Mouse (Mus musculus) right cerebral cortex, postnatal 4 days (tissue): ENCODE measurements around the gene A4galt.
A peak's percentile ranks its signal among the peaks of the same experiment; 100 is the strongest.

ENCODE experiments used
- DNase-seq: peaks from one replicate; pipeline ENCODE4 v3.0.0-alpha.2; 2022

A4galt gene

GRCm38 (mm10) chr15:83265269-83265668 lies 13.7 kb upstream of the A4galt start:
- DNase-seq: no peak

DNA sequence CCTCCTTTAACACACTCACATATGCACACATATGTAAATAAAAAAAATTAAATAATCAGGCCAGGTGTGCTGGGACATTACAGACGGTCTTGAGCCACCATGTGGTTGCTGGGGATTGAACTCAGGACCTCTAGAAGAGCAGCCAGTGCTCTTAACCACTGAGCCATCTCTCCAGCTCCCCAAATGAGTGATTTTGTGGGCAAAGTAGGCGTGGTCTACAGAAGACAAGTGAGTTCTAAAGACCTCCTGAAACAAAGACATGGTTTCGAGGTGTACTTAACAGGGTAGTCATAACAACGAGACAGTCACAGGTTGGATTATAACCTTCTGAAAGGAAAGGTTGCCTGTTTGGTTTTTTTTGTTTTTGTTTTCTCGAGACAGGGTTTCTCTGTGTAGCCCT lies 11.8 kb upstream of the A4galt start:
- no peak for DNase-seq

DNA sequence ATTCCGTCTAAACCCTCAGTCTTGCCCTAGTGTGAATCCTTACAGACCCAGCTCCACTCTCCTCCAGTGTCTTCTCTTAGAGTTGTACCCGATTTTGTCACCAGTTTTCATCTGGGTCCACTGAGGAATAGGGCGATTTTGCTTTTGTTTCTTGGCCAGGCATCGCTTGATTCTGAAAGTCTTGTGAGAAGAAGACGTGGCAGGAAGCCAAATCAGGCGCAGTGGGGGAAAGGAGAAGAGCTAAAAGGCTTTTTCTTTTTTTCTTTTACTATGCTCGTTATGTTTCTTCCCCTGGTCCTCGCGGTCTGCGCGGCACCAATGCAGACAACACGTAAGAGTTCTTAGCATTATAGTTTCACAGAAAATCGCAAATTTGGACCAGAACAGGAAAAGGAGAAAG lies 6.3 kb upstream of the A4galt start:
- DNase-seq: peak; percentile 37

GRCm38 (mm10) chr15:83256491-83256890 lies 4.9 kb upstream of the A4galt start:
- no peak for DNase-seq

GRCm38 (mm10) chr15:83255944-83256343 lies 4.4 kb upstream of the A4galt start:
- DNase-seq: no peak

GRCm38 (mm10) chr15:83255191-83255782 lies 3.7 kb upstream of the A4galt start:
- no peak for DNase-seq

DNA sequence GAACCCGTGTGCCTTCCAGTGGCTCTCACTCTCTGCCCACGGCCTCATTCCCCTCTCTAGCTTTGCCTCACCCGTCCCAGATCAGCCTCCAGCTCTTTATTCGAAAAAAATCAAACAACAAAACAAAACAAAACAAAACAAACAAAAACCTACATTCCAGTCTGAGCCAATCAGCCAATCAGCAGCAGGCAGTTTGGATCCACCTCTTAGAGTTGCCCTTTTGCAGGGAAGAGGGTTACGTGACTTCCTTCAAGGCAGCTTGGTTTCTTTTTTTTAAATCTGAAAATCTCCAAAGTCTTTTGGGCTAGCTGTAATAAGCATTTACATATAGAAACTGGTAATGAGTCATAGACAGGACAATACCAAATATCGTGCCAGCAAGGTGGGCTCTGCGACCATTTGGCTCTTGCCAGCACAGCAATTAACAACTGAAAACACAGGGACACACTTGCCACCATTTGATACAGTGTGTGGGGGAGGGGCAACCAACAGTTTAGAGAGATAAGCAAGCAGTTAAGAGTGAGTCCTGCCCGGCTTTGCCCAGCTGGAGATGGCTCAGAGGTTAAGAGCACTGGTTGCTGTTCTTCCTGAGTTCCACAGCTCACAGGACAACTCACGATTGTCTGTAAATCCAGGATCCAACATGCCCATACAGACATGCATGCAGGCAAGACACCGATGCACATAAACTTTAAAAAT lies 2.9 kb upstream of the A4galt start:
- no peak for DNase-seq

DNA sequence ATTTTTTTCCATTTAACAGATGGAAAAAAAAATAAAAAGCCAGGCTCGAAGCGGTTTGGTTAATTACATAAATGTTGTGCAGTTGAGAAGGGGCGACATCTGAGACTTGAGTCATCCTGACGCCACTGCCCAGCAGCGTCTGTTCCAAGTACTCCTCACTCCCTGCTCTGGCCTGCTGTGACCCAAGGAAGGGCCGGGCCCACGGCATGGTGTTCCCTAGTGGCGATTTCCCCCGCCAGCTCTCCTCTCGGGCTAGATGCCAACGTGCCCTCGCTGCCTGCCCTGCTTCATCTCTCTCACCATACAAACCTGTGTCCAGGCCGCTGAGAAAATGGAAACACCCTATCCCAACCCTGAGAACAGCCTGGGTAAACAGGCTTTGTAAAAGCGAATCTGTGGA lies 486 bp upstream of the A4galt start:
- no peak for DNase-seq

- no peak for DNase-seq
Observed at GRCm38 (mm10) chr15:83250651-83251175, 861 bp downstream of the A4galt start.

DNA sequence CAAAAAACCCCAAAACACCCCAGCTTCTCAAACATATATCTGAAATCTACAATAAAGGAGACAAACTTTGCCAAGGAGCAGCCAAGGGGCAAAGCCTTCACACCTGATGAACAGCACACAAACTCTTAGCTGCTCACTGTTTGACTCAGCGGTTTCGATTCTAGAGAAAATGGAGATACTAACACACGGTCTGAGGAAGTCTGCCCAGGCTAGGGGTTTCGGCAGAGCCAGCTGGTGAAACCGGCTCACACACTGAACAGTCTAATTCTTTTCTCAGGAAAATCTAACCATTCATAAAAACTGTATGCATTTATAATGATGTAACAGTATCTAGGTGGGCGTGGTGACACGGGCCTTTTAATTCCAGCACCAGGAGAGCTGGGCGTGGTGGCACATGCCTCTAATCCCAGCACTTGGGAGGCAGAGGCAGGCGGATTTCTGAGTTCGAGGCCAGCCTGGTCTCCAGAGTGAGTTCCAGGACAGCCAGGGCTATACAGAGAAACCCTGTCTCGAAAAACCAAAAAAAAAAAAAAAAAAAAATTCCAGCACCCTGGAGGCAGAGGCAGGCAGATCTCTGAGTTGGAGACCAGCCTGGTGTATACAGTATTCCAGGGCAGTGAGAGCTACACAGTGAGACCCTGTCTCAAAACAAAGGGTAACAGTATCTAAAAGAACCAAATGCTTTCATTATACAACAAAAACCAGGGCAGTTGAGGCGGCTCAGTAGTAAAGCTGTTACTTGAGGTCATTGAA lies 1.9 kb downstream of the A4galt start:
- DNase-seq: no peak

- DNase-seq: no peak
Observed at GRCm38 (mm10) chr15:83248236-83248844, 3.2 kb downstream of the A4galt start.

DNA sequence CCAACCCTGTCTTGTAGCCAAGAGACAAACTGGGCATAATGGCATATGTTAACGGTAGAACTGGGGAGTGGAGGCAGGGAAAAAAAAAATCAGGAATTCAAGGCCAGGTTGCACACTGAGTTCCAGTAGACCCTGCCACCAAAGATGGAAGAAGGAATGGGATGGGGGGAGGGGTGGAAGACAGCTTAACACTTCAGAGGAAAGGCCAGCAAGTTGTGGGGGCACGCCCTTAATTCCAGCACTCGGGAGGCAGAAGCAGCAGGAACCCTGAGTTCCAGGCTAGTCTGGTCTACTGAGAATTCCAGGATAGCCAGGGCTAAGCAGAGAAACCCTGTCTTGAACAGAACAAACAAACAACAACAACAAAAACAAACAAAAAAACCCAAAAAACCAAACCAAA lies 7.2 kb downstream of the A4galt start:
- no peak for DNase-seq

DNA sequence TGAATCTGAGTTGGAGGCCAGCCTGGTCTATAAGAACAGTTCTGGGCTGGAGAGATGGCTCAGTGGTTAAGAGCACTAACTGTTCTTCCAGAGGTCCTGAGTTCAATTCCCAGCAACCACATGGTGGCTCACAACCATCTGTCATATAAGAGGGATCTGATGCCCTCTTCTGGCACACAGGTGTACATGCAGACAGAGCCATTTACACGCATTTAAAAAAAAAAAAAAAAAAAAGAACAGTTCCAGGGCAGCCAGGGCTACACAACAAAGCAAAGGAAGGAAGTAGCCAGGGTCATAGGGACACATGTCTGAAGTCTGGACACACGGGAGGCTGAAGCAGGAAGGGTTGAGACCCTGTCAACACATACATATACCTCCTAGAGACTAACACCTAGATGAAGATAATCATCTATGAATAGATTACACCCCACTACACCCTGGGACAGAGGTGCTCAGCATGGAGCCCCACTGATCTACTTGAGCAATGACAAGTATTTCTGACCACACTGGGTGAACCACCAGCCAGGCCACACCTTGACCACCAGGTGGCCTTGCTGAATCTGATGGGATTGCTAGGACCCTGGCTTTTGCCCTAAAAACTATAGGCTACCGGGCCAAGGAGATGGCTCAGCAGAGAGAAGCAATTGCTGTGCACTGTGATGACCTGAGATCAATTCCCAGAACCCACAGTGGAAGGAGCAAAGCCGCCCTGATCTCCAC lies 9.5 kb downstream of the A4galt start:
- no peak for DNase-seq

- DNase-seq: no peak
Observed at GRCm38 (mm10) chr15:83241497-83241896, 10.1 kb downstream of the A4galt start.

- no peak for DNase-seq
Observed at GRCm38 (mm10) chr15:83237460-83238243, 13.9 kb downstream of the A4galt start.

DNA sequence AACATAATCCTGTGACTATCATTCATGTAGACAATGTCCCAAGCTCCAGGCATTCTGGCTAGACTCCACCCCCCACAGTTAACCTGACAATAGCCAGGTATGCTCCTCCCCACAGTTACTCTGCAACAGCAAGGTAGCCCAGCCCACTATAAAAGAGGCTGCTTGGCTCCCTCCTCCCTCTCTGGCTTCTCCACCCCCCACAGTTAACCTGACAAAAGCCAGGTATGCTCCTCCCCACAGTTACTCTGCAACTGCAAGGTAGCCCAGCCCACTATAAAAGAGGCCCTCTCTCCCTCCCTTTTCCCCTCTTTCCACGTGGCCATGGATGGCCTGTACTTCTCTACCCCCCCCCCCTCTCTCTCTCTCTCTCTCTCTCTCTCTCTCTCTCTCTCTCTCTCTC lies 14.8 kb downstream of the A4galt start:
- no peak for DNase-seq

DNA sequence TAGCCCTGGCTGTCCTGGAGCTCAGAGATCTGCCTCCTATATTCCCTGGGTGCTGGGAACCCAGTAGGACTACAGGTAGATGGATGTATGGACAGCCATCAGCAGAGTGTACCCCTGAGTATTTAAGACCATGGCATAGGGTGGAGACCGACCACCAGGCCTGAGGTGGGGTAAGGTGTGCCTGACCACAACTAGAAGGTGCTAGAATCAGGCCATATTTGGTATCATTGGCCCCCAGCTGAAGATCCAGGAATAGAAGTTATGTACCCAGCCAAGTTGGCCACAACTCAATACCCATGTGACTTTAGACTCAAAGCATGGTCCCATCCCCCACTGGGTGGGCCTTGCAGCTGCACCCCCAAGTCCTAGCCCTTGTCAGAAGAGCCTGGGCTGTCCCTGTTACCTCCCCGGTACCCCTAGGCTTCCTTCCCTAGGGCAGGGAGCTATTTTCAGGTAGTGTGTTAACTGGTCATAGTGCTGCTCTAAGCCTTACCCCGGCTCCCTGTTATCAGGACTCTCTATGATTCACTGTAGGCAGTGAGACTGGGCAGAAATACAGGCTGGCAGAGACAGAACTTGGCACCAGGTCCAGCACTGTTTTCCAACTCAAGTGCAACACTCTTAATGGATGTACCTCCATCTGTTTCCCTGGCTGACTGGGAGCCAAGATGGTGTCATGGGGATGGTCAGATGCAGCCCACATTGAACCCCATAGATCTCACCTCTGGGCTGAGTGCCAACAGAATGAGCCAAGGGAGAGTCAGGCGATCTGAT lies 18.2 kb downstream of the A4galt start:
- DNase-seq: peak; percentile 52

DNA sequence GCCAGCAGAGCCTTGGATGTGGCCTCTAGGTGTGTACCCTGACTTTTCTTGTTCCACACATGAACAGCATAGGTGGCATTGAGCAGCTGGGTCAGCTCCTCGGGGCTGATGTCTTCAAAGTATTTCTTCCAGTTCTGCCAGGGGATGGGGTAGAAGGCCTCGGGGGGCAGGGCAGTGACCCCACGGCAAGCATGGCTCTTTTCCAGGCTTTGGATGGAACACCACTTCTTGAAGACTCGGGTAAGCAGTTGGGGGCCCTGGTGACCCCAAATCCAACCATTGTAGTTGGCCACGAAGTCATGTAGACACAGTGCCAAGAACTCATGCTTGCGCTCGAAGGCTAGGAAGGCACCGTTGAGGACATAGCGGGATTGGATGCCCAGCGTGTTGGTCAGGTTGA lies 24.0 kb downstream of the A4galt start:
- no peak for DNase-seq

GRCm38 (mm10) chr15:83226871-83227270 lies 24.7 kb downstream of the A4galt start:
- no peak for DNase-seq

DNA sequence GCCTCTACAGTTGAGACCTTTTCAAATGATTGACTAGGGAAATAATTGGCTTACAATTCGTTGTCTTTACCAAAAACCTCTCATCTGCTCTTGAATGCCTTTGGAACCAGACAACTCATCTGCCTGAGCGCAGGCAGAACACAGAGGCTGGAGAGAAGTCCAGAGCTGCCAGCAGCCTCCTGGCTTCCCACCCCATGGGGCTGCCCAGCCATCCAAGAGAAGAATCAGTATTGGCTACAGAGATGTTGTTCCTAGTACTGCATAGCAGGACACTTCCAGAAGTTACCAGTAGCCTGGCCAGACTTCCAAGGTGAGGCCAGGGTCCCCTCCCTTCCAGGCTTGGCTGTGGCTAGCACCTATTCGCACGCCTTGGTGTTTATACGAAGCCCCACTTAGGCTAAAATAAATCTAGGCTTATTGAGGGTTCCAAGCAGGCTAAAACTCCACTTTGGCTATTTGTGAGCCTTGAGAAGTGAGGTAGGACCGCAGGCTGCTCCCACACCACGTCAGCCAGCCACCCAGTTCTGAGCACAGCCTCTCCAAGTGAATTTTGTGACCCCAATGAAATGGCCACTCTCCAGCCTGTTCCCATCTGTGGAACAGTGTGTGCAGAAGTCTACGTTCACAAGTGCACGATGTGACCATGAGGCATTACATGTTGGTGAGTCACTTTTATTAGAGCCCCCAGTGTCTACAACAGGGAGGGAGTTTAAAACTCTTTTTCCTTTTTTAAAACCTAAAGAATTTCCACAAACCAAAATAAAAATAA lies 25.3 kb downstream of the A4galt start:
- DNase-seq: no peak
